Comparison of ENCODE assay signal across 32 mouse cellular contexts in the genomic region with DNA sequence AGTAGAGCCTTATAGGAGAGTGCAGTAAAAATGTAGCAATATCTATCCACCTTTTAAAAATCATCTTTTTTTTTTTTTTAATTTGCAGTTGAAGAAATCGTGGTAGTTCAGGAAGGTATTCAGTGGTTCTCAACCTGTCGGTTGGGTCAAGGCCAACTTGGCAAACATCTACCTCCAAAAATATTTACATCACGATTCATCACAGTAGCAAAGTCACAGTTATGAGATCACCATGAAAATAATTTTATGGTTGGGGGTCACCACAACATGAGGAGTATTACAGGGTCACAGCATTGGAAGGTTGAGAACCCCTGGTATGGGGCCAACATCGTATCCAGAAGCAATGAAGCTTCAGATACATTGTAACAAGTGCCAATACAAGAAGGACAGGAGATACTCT. TPM values are rescaled to one million over a fixed set of nuclear protein-coding genes. Genes with fewer than 3 reads are reported as not detected.
DNase-seq lines count a peak whose midpoint lies in the region; ATAC-seq lines count a peak whose summit lies in the region.
"Had no signal": no experiment of that assay in that cellular context is flagged by ENCODE, and none has a peak within 500 bp of the region (broad histone marks: within the 10 kb centered on the region; RNA-seq: fewer than 3 reads in every experiment).

No protein-coding gene starts in this region.

- H3K27ac ChIP-seq in forebrain, embryonic 13.5 days = peak overlapping the region; percentile 65
- no peak overlapping the region for H3K27ac ChIP-seq in forebrain, embryonic 16.5 days (ENCODE audit: low read length)
- H3K27ac ChIP-seq in forebrain, embryonic 14.5 days (ENCODE audit: low read depth, low read length) = peak overlapping the region; percentile 39; the same call in 1 of the 2 replicates
- H3K27ac ChIP-seq: embryonic facial prominence, embryonic 13.5 days; gastrocnemius, adult 2 months; hindbrain, embryonic 15.5 days; layer of hippocampus, adult 2 months; limb, embryonic 12.5 days; macrophage; midbrain, embryonic 15.5 days; neural tube, embryonic 13.5 days had no signal

- no peaks in the 10 kb centered on the region for H3K36me3 ChIP-seq in forebrain, embryonic 13.5 days (ENCODE audit: poor library complexity, severe bottlenecking)
- H3K36me3 ChIP-seq in forebrain, embryonic 16.5 days (ENCODE audit: control insufficient read depth, insufficient read depth) = no peaks in the 10 kb centered on the region
- no peaks in the 10 kb centered on the region for H3K36me3 ChIP-seq in forebrain, embryonic 14.5 days (ENCODE audit: control insufficient read depth, insufficient read depth, low read length)
- H3K36me3 ChIP-seq: embryonic facial prominence, embryonic 13.5 days; G1E; hindbrain, embryonic 15.5 days; limb, embryonic 12.5 days; midbrain, embryonic 15.5 days; neural tube, embryonic 13.5 days had no signal

- H3K9me3 ChIP-seq in forebrain, embryonic 13.5 days (replicated peaks) = no peaks in the 10 kb centered on the region
- no peaks in the 10 kb centered on the region for H3K9me3 ChIP-seq in forebrain, embryonic 16.5 days (ENCODE audit: control insufficient read depth, low read length)
- no peaks in the 10 kb centered on the region for H3K9me3 ChIP-seq in forebrain, embryonic 14.5 days (replicated peaks; ENCODE audit: control insufficient read depth, low read length)
- H3K9me3 ChIP-seq: embryonic facial prominence, embryonic 13.5 days; G1E; hindbrain, embryonic 15.5 days; limb, embryonic 12.5 days; midbrain, embryonic 15.5 days had no signal

- 92% methylated on average over 4 of the region's 4 CpGs for WGBS in forebrain, embryonic 13.5 days
- 79% methylated on average over 4 of the region's 4 CpGs for WGBS in forebrain, embryonic 16.5 days
- 83% methylated on average over 4 of the region's 4 CpGs for WGBS in forebrain, embryonic 14.5 days

- ATAC-seq in forebrain, embryonic 13.5 days = no peak
- no peak for ATAC-seq in forebrain, embryonic 16.5 days
- no peak for ATAC-seq in forebrain, embryonic 14.5 days
- ATAC-seq: midbrain, embryonic 15.5 days; Patski had no signal

- no peak overlapping the region for H3K9ac ChIP-seq in forebrain, embryonic 13.5 days
- H3K9ac ChIP-seq in forebrain, embryonic 16.5 days (replicated peaks; ENCODE audit: low read depth, low read length) = no peak overlapping the region
- no peak overlapping the region for H3K9ac ChIP-seq in forebrain, embryonic 14.5 days (ENCODE audit: low read length)
- H3K9ac ChIP-seq: embryonic facial prominence, embryonic 13.5 days; hindbrain, embryonic 15.5 days; limb, embryonic 12.5 days; midbrain, embryonic 15.5 days; neural tube, embryonic 13.5 days had no signal

- peaks cover 35% of the 10 kb centered on the region for H3K4me1 ChIP-seq in forebrain, embryonic 13.5 days
- peaks cover 22% of the 10 kb centered on the region for H3K4me1 ChIP-seq in forebrain, embryonic 16.5 days (replicated peaks; ENCODE audit: control insufficient read depth, insufficient read depth, low read length)
- peaks cover 20% of the 10 kb centered on the region for H3K4me1 ChIP-seq in forebrain, embryonic 14.5 days (ENCODE audit: control insufficient read depth, insufficient read depth, low read length)
- H3K4me1 ChIP-seq: embryonic facial prominence, embryonic 13.5 days; hindbrain, embryonic 15.5 days; neural tube, embryonic 13.5 days had no signal

- H3K4me2 ChIP-seq in forebrain, embryonic 13.5 days = no peak overlapping the region
- H3K4me2 ChIP-seq in forebrain, embryonic 16.5 days (ENCODE audit: low read length) = no peak overlapping the region
- peak overlapping the region; percentile 38; the same call in 1 of the 2 replicates for H3K4me2 ChIP-seq in forebrain, embryonic 14.5 days (ENCODE audit: low read length)
- H3K4me2 ChIP-seq: embryonic facial prominence, embryonic 13.5 days; heart, embryonic 11.5 days; limb, embryonic 12.5 days; liver, embryonic 11.5 days had no signal

- no peak overlapping the region for H3K4me3 ChIP-seq in forebrain, embryonic 13.5 days
- no peak overlapping the region for H3K4me3 ChIP-seq in forebrain, embryonic 16.5 days (replicated peaks; ENCODE audit: low read length)
- H3K4me3 ChIP-seq in forebrain, embryonic 14.5 days (ENCODE audit: low read depth, low read length) = no peak overlapping the region
- H3K4me3 ChIP-seq: embryonic facial prominence, embryonic 13.5 days; erythroblast, embryonic 14.5 days; gastrocnemius, adult 2 months; hindbrain, embryonic 15.5 days; layer of hippocampus, adult 2 months; limb, embryonic 12.5 days; midbrain, embryonic 15.5 days; neural tube, embryonic 13.5 days had no signal

- DNase-seq in cerebellum, adult 18-20 months = peak; percentile 39 to 60
- peak; percentile 73 for DNase-seq in cerebellum, adult 9-10 months
- no peak for DNase-seq in forebrain, embryonic 14.5 days (ENCODE audit: low spot score)
- no peak for DNase-seq in natural killer cell, adult 2 months (ENCODE audit: low spot score in 2 of 2)
- no peak for DNase-seq in urinary bladder, adult 2 months (ENCODE audit: low spot score)
- DNase-seq: adrenal gland, postnatal 10 days; B cell, adult 2 months; embryo, embryonic 11 days; gastrocnemius, adult 2 months; kidney, adult 9 months; kidney, postnatal 14 days; layer of hippocampus, postnatal 36 days; lung, adult 2 months; retina, postnatal 1 day; right cerebral cortex, postnatal 25 days; spleen, adult 18-20 months; thymus, postnatal 4 days had no signal

- H3K27me3 ChIP-seq in forebrain, embryonic 13.5 days = no peaks in the 10 kb centered on the region
- H3K27me3 ChIP-seq in forebrain, embryonic 16.5 days (replicated peaks; ENCODE audit: control insufficient read depth, insufficient read depth, low read length) = no peaks in the 10 kb centered on the region
- no peaks in the 10 kb centered on the region for H3K27me3 ChIP-seq in forebrain, embryonic 14.5 days (replicated peaks; ENCODE audit: control insufficient read depth, insufficient read depth, low read length)
- H3K27me3 ChIP-seq: CH12.LX; embryonic facial prominence, embryonic 13.5 days; hindbrain, embryonic 15.5 days; limb, embryonic 12.5 days; midbrain, embryonic 15.5 days; neural tube, embryonic 13.5 days; Patski had no signal

RNA-seq across cellular contexts. Expression of a gene that starts 55.5 kb away (rescaled TPM):
- 2.1 and 2.7 TPM in 2 replicates for polyA plus RNA-seq in forebrain, embryonic 13.5 days (2015; fragmentation: Nextera tagmentation; extraction: Ambion mirVana)
- 1.0 and 1.6 TPM in 2 replicates for polyA plus RNA-seq in forebrain, embryonic 16.5 days (2015; fragmentation: Nextera tagmentation; extraction: Ambion mirVana)
- 0.78 and 0.97 TPM in 2 replicates for polyA plus RNA-seq in forebrain, embryonic 14.5 days (2014; fragmentation: Nextera tagmentation; extraction: Ambion mirVana)
- 7.8 and 11.2 TPM in 2 replicates for polyA plus RNA-seq in urinary bladder, adult 2 months (2012; rRNA removed)
- polyA plus RNA-seq: erythroblast, embryonic 14.5 days; G1E had no signal

Comparison
In these comparisons a context has a peak if more than half of its experiments do, and no peak if none do; other contexts are left out.
1. DNase-seq: peak in cerebellum, adult 18-20 months (2 of 2) and cerebellum, adult 9-10 months (single experiment); none in forebrain, embryonic 14.5 days (single experiment), natural killer cell, adult 2 months (0 of 2) and urinary bladder, adult 2 months (single experiment).